Mouse (Mus musculus) lung, adult 2 months (tissue): ENCODE measurements at regions not wholly inside any gene's neighbourhood (a gene's known extent, or its start where the extent isn't known, plus 50 kb on each side); places are given as distances from the start of the nearest gene placed in this dataset.

Experiments
- CTCF ChIP-seq: fragments of 200-500 bp; IDR thresholded peaks from 2 replicates; pipeline ENCODE4 v1.5.1; 2011; ENCODE audit warnings: mild to moderate bottlenecking, low read length, control low read depth; ENCODE audit not compliant: insufficient read depth
- POLR2A ChIP-seq: fragments of 200-500 bp; IDR thresholded peaks from 2 replicates; pipeline ENCODE4 v1.6.1; 2011; ENCODE audit warnings: low read depth, mild to moderate bottlenecking, control low read depth, low read length, borderline replicate concordance; ENCODE audit errors: extremely low read depth

- TF ChIP-seq CTCF, result no peak
- no peak for TF ChIP-seq POLR2A
Observed at GRCm38 (mm10) chr1:72942351-72942750, 67.7 kb upstream of the Igfbp5 start.
